Mouse (Mus musculus) lung, embryonic 16.5 days (tissue): ENCODE measurements at regions not wholly inside any gene's neighbourhood (a gene's known extent, or its start where the extent isn't known, plus 50 kb on each side); places are given as distances from the start of the nearest gene placed in this dataset.
A peak's percentile ranks its signal among the peaks of the same experiment; 100 is the strongest.

Experiments used
- ATAC-seq: fragments of 200-750 bp; cut with Nextera tagmentation; 2 replicates; pipeline ENCODE4 v1.8.0; 2017; ENCODE audit warnings: low read depth, mild to moderate bottlenecking, moderate library complexity
- H3K27ac ChIP-seq: fragments of 300-500 bp; sonication (generic); 2 replicates; pipeline ENCODE4 v1.5.1; 2014; ENCODE audit warnings: mild to moderate bottlenecking, control low read depth, low read length
- H3K27me3 ChIP-seq: fragments of 300-500 bp; sonication (generic); 2 replicates; pipeline ENCODE4 v1.6.1; 2014; ENCODE audit warnings: low read depth, low read length, mixed read lengths; ENCODE audit not compliant: control insufficient read depth, insufficient read depth
- H3K36me3 ChIP-seq: fragments of 300-500 bp; sonication (generic); 2 replicates; pipeline ENCODE4 v1.6.1; 2014; ENCODE audit warnings: low read length; ENCODE audit not compliant: control insufficient read depth, insufficient read depth
- H3K4me1 ChIP-seq: fragments of 300-500 bp; sonication (generic); replicated peaks from 2 replicates; pipeline ENCODE4 v1.6.1; 2014; ENCODE audit warnings: low read length, mixed read lengths; ENCODE audit not compliant: control insufficient read depth, insufficient read depth
- H3K4me2 ChIP-seq: fragments of 300-500 bp; sonication (generic); 2 replicates; pipeline ENCODE4 v1.6.1; 2014; ENCODE audit warnings: low read depth, low read length, control low read depth
- H3K4me3 ChIP-seq: fragments of 300-500 bp; sonication (generic); 2 replicates; pipeline ENCODE4 v1.5.1; 2014; ENCODE audit warnings: mild to moderate bottlenecking, low read length, control low read depth
- H3K9ac ChIP-seq: fragments of 300-500 bp; sonication (generic); 2 replicates; pipeline ENCODE4 v1.6.1; 2014; ENCODE audit warnings: low read length, control low read depth
- H3K9me3 ChIP-seq: fragments of 300-500 bp; sonication (generic); 2 replicates; pipeline ENCODE4 v1.6.1; 2016; ENCODE audit warnings: low read length; ENCODE audit not compliant: control insufficient read depth
- WGBS: fragments of 180-500 bp; shearing (Covaris S2); extraction: QIAGEN DNeasy Blood & Tissue Kit; methylation state at CpG from one replicate; pipeline ENCODE4 v1.1.7; 2014; 5-methylcytosine and 5-hydroxymethylcytosine counted together

DNA sequence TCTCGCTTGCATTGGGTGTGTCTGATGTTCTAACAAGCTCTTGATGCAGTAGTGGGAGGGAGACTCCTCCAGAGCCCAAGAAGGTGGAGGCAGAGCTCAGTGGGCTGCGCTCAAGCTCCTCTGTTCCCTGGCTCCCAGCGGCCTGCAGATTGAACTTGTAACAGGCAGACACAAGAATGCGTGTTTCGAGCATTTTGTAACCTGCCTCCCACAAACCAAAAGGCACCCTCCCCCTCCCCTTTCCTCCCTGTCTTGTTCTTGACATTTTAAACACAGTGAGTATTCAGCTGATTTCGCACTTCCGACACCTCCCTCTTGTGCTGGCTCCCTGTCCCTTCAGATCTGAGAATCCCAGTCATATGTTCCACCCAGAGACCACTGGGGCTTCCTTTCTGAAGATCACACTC, 207.7 kb upstream of the Serp2 start:
- no peaks in the 10 kb centered on the region for H3K9me3 ChIP-seq
- H3K27me3 ChIP-seq = no peaks in the 10 kb centered on the region
- H3K4me3 ChIP-seq = no peak overlapping the region
- peak overlapping the region; percentile 35 for H3K4me2 ChIP-seq
- peak; percentile 77 for ATAC-seq
- H3K4me1 ChIP-seq = peaks cover 34% of the 10 kb centered on the region
- peak overlapping the region; percentile 40; the same call in 1 of the 2 replicates for H3K9ac ChIP-seq
- peak overlapping the region; percentile 78 for H3K27ac ChIP-seq
- H3K36me3 ChIP-seq = no peaks in the 10 kb centered on the region
- 20% methylated on average over 7 of the region's 7 CpGs for WGBS

DNA sequence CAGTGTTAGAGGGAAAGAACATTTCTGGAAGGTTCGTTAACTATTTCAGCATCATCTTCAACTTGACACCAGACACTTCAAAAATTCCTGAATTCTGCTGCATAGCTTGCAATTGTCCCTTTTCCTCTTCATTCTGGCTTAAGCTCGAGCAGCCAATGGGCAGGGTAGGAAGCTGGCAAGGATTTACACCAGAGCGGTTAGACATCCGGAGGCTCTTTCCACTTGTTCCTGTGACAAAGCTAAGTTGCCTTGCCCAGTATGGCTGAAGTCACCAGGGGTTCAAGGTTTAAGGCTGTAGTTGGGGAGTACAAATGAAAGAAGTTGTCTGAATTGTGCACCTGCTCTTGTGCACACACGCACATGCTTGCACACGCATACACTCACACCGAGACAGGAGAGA, 206.8 kb upstream of the Serp2 start:
- Histone ChIP-seq H3K4me3 (no peak overlapping the region), H3K36me3 (no peaks in the 10 kb centered on the region), H3K4me2 (no peak overlapping the region), H3K27ac (no peak overlapping the region), H3K4me1 (peaks cover 34% of the 10 kb centered on the region), H3K27me3 (no peaks in the 10 kb centered on the region), H3K9ac (no peak overlapping the region), H3K9me3 (no peaks in the 10 kb centered on the region)
- ATAC-seq = no peak
- WGBS = 66% methylated on average over 7 of the region's 7 CpGs

GRCm38 (mm10) chr14:76762777-76763176, 206.1 kb upstream of the Serp2 start:
- no peaks in the 10 kb centered on the region for H3K27me3 ChIP-seq
- 57% methylated on average over 10 of the region's 10 CpGs for WGBS
- H3K4me1 ChIP-seq = peaks cover 34% of the 10 kb centered on the region
- H3K27ac ChIP-seq = no peak overlapping the region
- no peak overlapping the region for H3K9ac ChIP-seq
- no peak overlapping the region for H3K4me2 ChIP-seq
- ATAC-seq = no peak
- H3K4me3 ChIP-seq = no peak overlapping the region
- H3K9me3 ChIP-seq = no peaks in the 10 kb centered on the region
- H3K36me3 ChIP-seq = no peaks in the 10 kb centered on the region

DNA sequence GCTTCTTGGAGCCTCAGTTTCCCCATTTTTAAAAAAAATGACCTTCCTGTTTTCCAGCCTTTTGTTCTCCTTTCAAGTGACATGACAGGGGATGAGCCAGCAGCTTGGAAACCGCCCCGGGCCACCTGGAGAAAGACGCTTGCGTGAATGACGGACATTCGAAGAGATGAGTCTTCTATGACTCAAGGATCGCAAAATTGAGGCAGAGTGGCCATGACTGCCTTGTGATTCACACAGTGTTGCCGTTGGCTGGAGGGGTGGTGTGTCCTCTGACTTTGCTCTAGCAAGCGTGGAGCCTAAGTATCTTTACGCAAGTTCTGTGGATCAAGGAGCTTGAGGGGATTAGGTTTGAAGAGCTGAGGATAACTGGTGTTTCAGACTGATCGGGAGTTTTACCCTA, 205.0 kb upstream of the Serp2 start:
- Histone ChIP-seq H3K4me1 (peaks cover 34% of the 10 kb centered on the region), H3K36me3 (no peaks in the 10 kb centered on the region), H3K27ac (no peak overlapping the region), H3K4me2 (no peak overlapping the region), H3K4me3 (no peak overlapping the region), H3K9ac (no peak overlapping the region), H3K9me3 (no peaks in the 10 kb centered on the region), H3K27me3 (no peaks in the 10 kb centered on the region)
- 95% methylated on average over 11 of the region's 11 CpGs for WGBS
- no peak for ATAC-seq

DNA sequence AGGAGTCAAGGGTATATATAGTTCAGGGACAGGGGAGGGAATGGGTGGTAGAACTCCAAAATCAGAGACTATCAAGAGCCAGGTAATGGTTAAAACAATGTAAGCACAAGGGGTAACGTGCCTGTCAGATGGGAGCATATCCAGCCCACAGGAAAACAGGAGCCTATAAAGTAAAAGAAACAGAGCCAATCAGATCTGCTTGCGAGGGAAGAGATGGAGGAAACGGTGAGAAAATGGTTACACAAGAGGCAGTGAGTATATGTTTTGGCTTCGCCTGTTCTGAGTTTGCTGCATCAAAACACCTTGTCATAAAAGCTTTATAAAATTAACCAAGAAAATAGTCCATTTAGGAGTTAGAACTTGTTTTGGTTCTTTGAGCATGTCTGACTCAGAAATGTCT, 204.6 kb upstream of the Serp2 start:
- H3K4me1 ChIP-seq = peaks cover 34% of the 10 kb centered on the region
- H3K27ac ChIP-seq = no peak overlapping the region
- H3K27me3 ChIP-seq = no peaks in the 10 kb centered on the region
- 84% methylated on average over 4 of the region's 4 CpGs for WGBS
- no peak for ATAC-seq
- no peak overlapping the region for H3K4me2 ChIP-seq
- H3K4me3 ChIP-seq = no peak overlapping the region
- no peaks in the 10 kb centered on the region for H3K9me3 ChIP-seq
- no peaks in the 10 kb centered on the region for H3K36me3 ChIP-seq
- no peak overlapping the region for H3K9ac ChIP-seq

DNA sequence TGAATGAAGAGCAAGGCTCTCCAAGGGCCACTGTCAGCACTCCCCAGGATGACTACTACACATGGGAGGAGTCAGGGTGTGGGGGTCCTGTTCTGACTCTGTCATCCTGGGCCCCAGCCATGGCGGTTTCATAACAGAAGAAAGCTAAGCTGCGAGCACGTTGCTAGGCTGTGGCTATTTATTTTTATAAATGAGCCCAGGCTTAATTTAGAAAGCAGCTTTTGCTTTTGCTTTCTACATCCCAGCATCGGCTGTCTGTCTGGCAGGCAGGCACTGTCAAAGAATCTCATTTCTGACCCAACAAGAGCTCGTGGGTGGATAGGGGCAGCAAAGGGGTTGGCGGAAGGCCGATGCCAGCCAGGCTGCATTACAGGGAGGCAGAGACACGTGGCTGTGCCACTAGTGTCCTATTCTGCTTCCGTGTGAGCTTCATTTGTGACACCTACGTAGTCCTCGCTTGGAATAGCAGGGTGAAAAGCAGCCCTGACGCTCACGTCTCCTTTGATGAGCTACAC, 203.9 kb upstream of the Serp2 start:
- WGBS = 66% methylated on average over 13 of the region's 13 CpGs
- Histone ChIP-seq H3K9ac (peak overlapping the region; percentile 21; the same call in 1 of the 2 replicates), H3K27me3 (no peaks in the 10 kb centered on the region), H3K4me1 (peaks cover 29% of the 10 kb centered on the region), H3K9me3 (no peaks in the 10 kb centered on the region), H3K27ac (peak overlapping the region; percentile 18; the same call in 1 of the 2 replicates), H3K4me2 (no peak overlapping the region), H3K36me3 (no peaks in the 10 kb centered on the region), H3K4me3 (no peak overlapping the region)
- ATAC-seq = peak; percentile 50

- Histone ChIP-seq H3K27ac (no peak overlapping the region), H3K9ac (no peak overlapping the region), H3K4me1 (peaks cover 17% of the 10 kb centered on the region), H3K27me3 (no peaks in the 10 kb centered on the region), H3K4me2 (no peak overlapping the region), H3K36me3 (no peaks in the 10 kb centered on the region), H3K4me3 (no peak overlapping the region), H3K9me3 (no peaks in the 10 kb centered on the region)
- 85% methylated on average over 4 of the region's 4 CpGs for WGBS
- no peak for ATAC-seq
Observed at GRCm38 (mm10) chr14:76759377-76759776, 202.7 kb upstream of the Serp2 start.

- Histone ChIP-seq H3K36me3 (no peaks in the 10 kb centered on the region), H3K4me3 (no peak overlapping the region), H3K27me3 (no peaks in the 10 kb centered on the region), H3K9me3 (no peaks in the 10 kb centered on the region), H3K4me2 (no peak overlapping the region), H3K4me1 (peaks cover 9% of the 10 kb centered on the region), H3K9ac (no peak overlapping the region), H3K27ac (no peak overlapping the region)
- ATAC-seq = no peak
- 88% methylated on average over 1 of the region's 1 CpGs for WGBS
Observed at GRCm38 (mm10) chr14:76758589-76758988, 201.9 kb upstream of the Serp2 start.

GRCm38 (mm10) chr14:76755591-76756376, 199.1 kb upstream of the Serp2 start:
- H3K27me3 ChIP-seq = no peaks in the 10 kb centered on the region
- no peak overlapping the region for H3K9ac ChIP-seq
- no peak for ATAC-seq

More at GRCm38 (mm10) chr14:76755591-76756376, 199.1 kb upstream of the Serp2 start:
- Histone ChIP-seq H3K4me1 (peaks cover 2% of the 10 kb centered on the region; the same call in 1 of the 2 replicates), H3K9me3 (no peaks in the 10 kb centered on the region), H3K36me3 (no peaks in the 10 kb centered on the region), H3K4me3 (no peak overlapping the region), H3K4me2 (no peak overlapping the region), H3K27ac (no peak overlapping the region)
- 79% methylated on average over 9 of the region's 9 CpGs for WGBS
